Mouse (Mus musculus) right cerebral cortex, postnatal 10 days (tissue): ENCODE data around the gene Ttll10.

Experiments
- DNase-seq, 2 experiments: peaks; one replicate each; pipeline ENCODE4 v3.0.0; 2021; ENCODE audit warnings: low spot score in 2 of 2

The Ttll10 gene

GRCm38 (mm10) chr4:156024184-156024583 is 35.0 kb downstream of the Ttll10 start:
- peak in 1 of 2 experiments; percentile 47 for DNase-seq

- no peak for DNase-seq
These were observed 35.7 kb downstream of the Ttll10 start for GRCm38 (mm10) chr4:156023520-156023919.

- no peak for DNase-seq
These were observed 37.2 kb downstream of the Ttll10 start for GRCm38 (mm10) chr4:156021942-156022419.

- no peak for DNase-seq
These were observed 37.8 kb downstream of the Ttll10 start for GRCm38 (mm10) chr4:156021381-156021780.

- no peak for DNase-seq
These were observed 39.4 kb downstream of the Ttll10 start for GRCm38 (mm10) chr4:156019771-156020170.

GRCm38 (mm10) chr4:156014436-156014835 is 44.8 kb downstream of the Ttll10 start:
- no peak for DNase-seq

- DNase-seq = no peak
These were observed 45.6 kb downstream of the Ttll10 start, which contains the start of gene Tnfrsf4 for GRCm38 (mm10) chr4:156013637-156014036. Gene Tnfrsf4 (plus strand): TSS chr4:156013843.

GRCm38 (mm10) chr4:156008369-156008768 is 50.8 kb downstream of the Ttll10 start:
- DNase-seq = no peak

- DNase-seq = no peak
These were observed 55.1 kb downstream of the Ttll10 start for GRCm38 (mm10) chr4:156004109-156004508.

- no peak for DNase-seq
These were observed 65.6 kb downstream of the Ttll10 start for GRCm38 (mm10) chr4:155993606-155994005.

- DNase-seq = peak; percentile 96
These were observed 66.2 kb downstream of the Ttll10 start for GRCm38 (mm10) chr4:155992906-155993547.

- peak; percentile 89 for DNase-seq
These were observed 66.8 kb downstream of the Ttll10 start, which contains the start of the genes B3galt6 and Sdf4 for GRCm38 (mm10) chr4:155992241-155992905. Gene B3galt6 (minus strand): TSS chr4:155992649. Gene Sdf4 (plus strand): TSS chr4:155992872.

- no peak for DNase-seq
These were observed 67.3 kb downstream of the Ttll10 start for GRCm38 (mm10) chr4:155991908-155992230.

- peak; percentile 36 to 78 for DNase-seq
These were observed 67.9 kb downstream of the Ttll10 start for GRCm38 (mm10) chr4:155991211-155991907.
